Mouse (Mus musculus): ENCODE measurements around the gene Zfp385b. TPM values are rescaled to one million over a fixed set of nuclear protein-coding genes. Genes with fewer than 3 reads are reported as not detected.

The Zfp385b gene
- total and polyA plus RNA-seq, 3 experiments: 7.3 to 8.2 (median 7.9) TPM

DNA sequence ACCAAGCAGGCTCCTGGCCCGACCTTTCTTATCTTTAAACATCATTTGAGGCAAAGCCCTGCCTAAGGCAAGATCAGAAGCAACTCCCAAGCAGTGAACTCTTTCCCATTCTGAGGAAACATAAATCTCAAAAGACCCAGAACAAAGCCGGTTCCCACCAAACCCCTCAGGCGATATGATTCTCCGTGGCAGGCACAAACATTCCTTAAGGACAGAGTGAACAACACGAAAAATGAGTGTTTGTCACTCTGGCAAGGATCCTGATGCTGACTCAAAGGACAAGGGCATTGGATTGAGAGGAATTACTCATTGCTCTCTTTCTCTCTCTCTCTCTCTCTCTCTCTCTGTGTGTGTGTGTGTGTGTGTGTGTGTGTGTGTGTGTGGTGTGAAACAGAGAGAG lies 105.6 kb downstream of the Zfp385b start:
- Histone ChIP-seq H3K79me2 (replicated peaks; ENCODE audit: control insufficient read depth, insufficient read depth, low read length) (no peaks in the 10 kb centered on the region), H3K9ac (ENCODE audit: low read depth, low read length) (no peak overlapping the region), H3K36me3 (ENCODE audit: control insufficient read depth, insufficient read depth, low read length) (no peaks in the 10 kb centered on the region), H3K27me3 (ENCODE audit: control insufficient read depth, insufficient read depth, low read length) (no peaks in the 10 kb centered on the region), H3K27ac (no peak overlapping the region), H3K4me3 (no peak overlapping the region), H3K4me1 (ENCODE audit: control insufficient read depth, insufficient read depth, low read length) (no peaks in the 10 kb centered on the region)
- DNase-seq: no peak
- TF ChIP-seq CTCF (IDR thresholded peaks at IDR 0.05): no peak
- TF ChIP-seq EP300 (IDR thresholded peaks at IDR 0.05; ENCODE audit: insufficient read depth, low read depth, low read length): no peak
- TF ChIP-seq POLR2A (IDR thresholded peaks at IDR 0.05; ENCODE audit: insufficient read depth, low read depth, low read length): no peak
- WGBS: 49% methylated on average over 5 of the region's 5 CpGs
- intact Hi-C loops (cut with DNase I): loop anchor here (5.0 kb wide), 1 partner anchor 357 kb away; no protein-coding TSS in a partner anchor

DNA sequence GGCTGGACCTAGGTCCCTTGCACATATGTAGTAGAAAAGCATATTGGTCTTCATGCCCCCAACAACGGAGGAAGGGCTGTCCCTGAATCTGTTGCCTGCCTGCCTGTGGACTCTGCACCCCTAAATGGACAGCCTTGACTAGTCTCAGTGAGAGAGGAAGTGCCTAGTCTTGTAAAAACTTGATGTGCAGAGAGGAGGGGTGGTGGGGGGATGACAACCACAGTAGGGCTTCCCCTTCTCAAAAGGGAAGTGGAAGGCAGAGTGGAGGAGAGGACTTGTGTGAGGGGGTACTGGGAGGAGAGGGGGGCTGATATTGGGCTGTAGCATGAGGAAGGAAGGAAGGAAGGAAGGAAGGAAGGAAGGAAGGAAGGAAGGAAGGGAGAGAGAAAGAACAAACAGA lies 107.7 kb downstream of the Zfp385b start:
- H3K27me3 ChIP-seq (ENCODE audit: control insufficient read depth, insufficient read depth, low read length): no peaks in the 10 kb centered on the region
- no peak overlapping the region for H3K27ac ChIP-seq
- no peak for DNase-seq
- H3K4me3 ChIP-seq: no peak overlapping the region
- H3K9ac ChIP-seq (ENCODE audit: low read depth, low read length): no peak overlapping the region
- TF ChIP-seq EP300 (IDR thresholded peaks at IDR 0.05; ENCODE audit: insufficient read depth, low read depth, low read length) (no peak), POLR2A (IDR thresholded peaks at IDR 0.05; ENCODE audit: insufficient read depth, low read depth, low read length) (no peak)
- no peaks in the 10 kb centered on the region for H3K36me3 ChIP-seq (ENCODE audit: control insufficient read depth, insufficient read depth, low read length)
- no peaks in the 10 kb centered on the region for H3K4me1 ChIP-seq (ENCODE audit: control insufficient read depth, insufficient read depth, low read length)
- H3K79me2 ChIP-seq (replicated peaks; ENCODE audit: control insufficient read depth, insufficient read depth, low read length): no peaks in the 10 kb centered on the region
- intact Hi-C loops (cut with DNase I): loop anchor here (5.0 kb wide), 1 partner anchor 354 kb away; no protein-coding TSS in a partner anchor
- WGBS: 68% methylated on average over 1 of the region's 1 CpGs

- Histone ChIP-seq H3K27me3 (ENCODE audit: control insufficient read depth, insufficient read depth, low read length) (no peaks in the 10 kb centered on the region), H3K79me2 (replicated peaks; ENCODE audit: control insufficient read depth, insufficient read depth, low read length) (no peaks in the 10 kb centered on the region), H3K4me1 (ENCODE audit: control insufficient read depth, insufficient read depth, low read length) (no peaks in the 10 kb centered on the region), H3K36me3 (ENCODE audit: control insufficient read depth, insufficient read depth, low read length) (no peaks in the 10 kb centered on the region), H3K27ac (no peak overlapping the region), H3K4me3 (no peak overlapping the region), H3K9ac (ENCODE audit: low read depth, low read length) (no peak overlapping the region)
- TF ChIP-seq EP300 (IDR thresholded peaks at IDR 0.05; ENCODE audit: insufficient read depth, low read depth, low read length): no peak
- peak; percentile 90 for TF ChIP-seq CTCF (IDR thresholded peaks at IDR 0.05)
- intact Hi-C loops (cut with DNase I): loop anchor here (1.0 to 5.0 kb wide), 3 partner anchors 253 to 367 kb away; no protein-coding TSS in a partner anchor
- WGBS: 28% methylated on average over 7 of the region's 7 CpGs
- no peak for DNase-seq
Measured at GRCm38 (mm10) chr2:77709206-77709794, 110.1 kb downstream of the Zfp385b start.

GRCm38 (mm10) chr2:77707138-77707537 lies 112.3 kb downstream of the Zfp385b start:
- no peak overlapping the region for H3K27ac ChIP-seq
- no peak overlapping the region for H3K9ac ChIP-seq (ENCODE audit: low read depth, low read length)
- no peaks in the 10 kb centered on the region for H3K27me3 ChIP-seq (ENCODE audit: control insufficient read depth, insufficient read depth, low read length)
- intact Hi-C loops (cut with DNase I): loop anchor here (5.0 kb wide), 1 partner anchor 365 kb away; no protein-coding TSS in a partner anchor
- DNase-seq: no peak
- TF ChIP-seq CTCF (IDR thresholded peaks at IDR 0.05) (no peak), EP300 (IDR thresholded peaks at IDR 0.05; ENCODE audit: insufficient read depth, low read depth, low read length) (no peak), POLR2A (IDR thresholded peaks at IDR 0.05; ENCODE audit: insufficient read depth, low read depth, low read length) (no peak)
- whole genome bisulfite sequencing: 86% methylated on average over 9 of the region's 9 CpGs
- H3K36me3 ChIP-seq (ENCODE audit: control insufficient read depth, insufficient read depth, low read length): no peaks in the 10 kb centered on the region
- H3K4me3 ChIP-seq: no peak overlapping the region
- H3K4me1 ChIP-seq (ENCODE audit: control insufficient read depth, insufficient read depth, low read length): no peaks in the 10 kb centered on the region
- H3K79me2 ChIP-seq (replicated peaks; ENCODE audit: control insufficient read depth, insufficient read depth, low read length): no peaks in the 10 kb centered on the region

- 76% methylated on average over 2 of the region's 2 CpGs for WGBS
- DNase-seq: no peak
- no peak overlapping the region for H3K4me3 ChIP-seq
- no peak for TF ChIP-seq CTCF (IDR thresholded peaks at IDR 0.05)
- TF ChIP-seq EP300 (IDR thresholded peaks at IDR 0.05; ENCODE audit: insufficient read depth, low read depth, low read length): no peak
- no peak for TF ChIP-seq POLR2A (IDR thresholded peaks at IDR 0.05; ENCODE audit: insufficient read depth, low read depth, low read length)
- intact Hi-C loops (cut with DNase I): loop anchor here (5.0 kb wide), 1 partner anchor 363 kb away; no protein-coding TSS in a partner anchor
- no peaks in the 10 kb centered on the region for H3K79me2 ChIP-seq (replicated peaks; ENCODE audit: control insufficient read depth, insufficient read depth, low read length)
- no peaks in the 10 kb centered on the region for H3K4me1 ChIP-seq (ENCODE audit: control insufficient read depth, insufficient read depth, low read length)
- H3K36me3 ChIP-seq (ENCODE audit: control insufficient read depth, insufficient read depth, low read length): no peaks in the 10 kb centered on the region
- H3K27me3 ChIP-seq (ENCODE audit: control insufficient read depth, insufficient read depth, low read length): no peaks in the 10 kb centered on the region
- no peak overlapping the region for H3K27ac ChIP-seq
- no peak overlapping the region for H3K9ac ChIP-seq (ENCODE audit: low read depth, low read length)
Measured at GRCm38 (mm10) chr2:77705476-77705875, 114.0 kb downstream of the Zfp385b start.

- Histone ChIP-seq H3K79me2 (replicated peaks; ENCODE audit: control insufficient read depth, insufficient read depth, low read length) (no peaks in the 10 kb centered on the region), H3K27ac (no peak overlapping the region), H3K9ac (ENCODE audit: low read depth, low read length) (no peak overlapping the region), H3K36me3 (ENCODE audit: control insufficient read depth, insufficient read depth, low read length) (no peaks in the 10 kb centered on the region), H3K4me3 (peak overlapping the region; percentile 2; the same call in 1 of the 2 replicates), H3K27me3 (ENCODE audit: control insufficient read depth, insufficient read depth, low read length) (no peaks in the 10 kb centered on the region), H3K4me1 (ENCODE audit: control insufficient read depth, insufficient read depth, low read length) (no peaks in the 10 kb centered on the region)
- TF ChIP-seq POLR2A (IDR thresholded peaks at IDR 0.05; ENCODE audit: insufficient read depth, low read depth, low read length) (no peak), EP300 (IDR thresholded peaks at IDR 0.05; ENCODE audit: insufficient read depth, low read depth, low read length) (no peak), CTCF (IDR thresholded peaks at IDR 0.05) (no peak)
- 42% methylated on average over 19 of the region's 19 CpGs for WGBS
- intact Hi-C loops (cut with DNase I): no loop called here
- no peak for DNase-seq
Measured at GRCm38 (mm10) chr2:77703080-77703479, 116.4 kb downstream of the Zfp385b start.
